Mouse (Mus musculus) forebrain, embryonic 13.5 days (tissue): ENCODE data around the gene Msx3. TPM values are rescaled to one million over a fixed set of nuclear protein-coding genes. Genes with fewer than 3 reads are reported as not detected.

Experiments
- ATAC-seq: fragments of 200-750 bp; cut with Nextera tagmentation; 2 replicates; pipeline ENCODE4 v1.8.0; 2017
- H3K27ac ChIP-seq: fragments of 300-500 bp; sonication (generic); 2 replicates; pipeline ENCODE4 v1.5.1; 2015; ENCODE audit warnings: inconsistent platforms, mild to moderate bottlenecking, moderate library complexity
- H3K27me3 ChIP-seq: fragments of 300-500 bp; sonication (generic); 2 replicates; pipeline ENCODE4 v1.6.1; 2015; ENCODE audit warnings: mild to moderate bottlenecking, inconsistent platforms
- H3K36me3 ChIP-seq: fragments of 300-500 bp; sonication (generic); 2 replicates; pipeline ENCODE4 v1.6.1; 2015; ENCODE audit warnings: mild to moderate bottlenecking, inconsistent platforms; ENCODE audit not compliant: poor library complexity, severe bottlenecking
- H3K4me1 ChIP-seq: fragments of 300-500 bp; sonication (generic); 2 replicates; pipeline ENCODE4 v1.6.1; 2015; ENCODE audit warnings: inconsistent platforms
- H3K4me2 ChIP-seq: fragments of 300-500 bp; sonication (generic); 2 replicates; pipeline ENCODE4 v1.6.1; 2015; ENCODE audit warnings: inconsistent platforms, mild to moderate bottlenecking, moderate library complexity
- H3K4me3 ChIP-seq: fragments of 300-500 bp; sonication (generic); 2 replicates; pipeline ENCODE4 v1.5.1; 2015; ENCODE audit warnings: mild to moderate bottlenecking, inconsistent platforms
- H3K9ac ChIP-seq: fragments of 300-500 bp; sonication (generic); 2 replicates; pipeline ENCODE4 v1.6.1; 2015; ENCODE audit warnings: mild to moderate bottlenecking, inconsistent platforms
- H3K9me3 ChIP-seq: fragments of 300-500 bp; sonication (generic); replicated peaks from 2 replicates; pipeline ENCODE4 v1.6.1; 2016; ENCODE audit warnings: inconsistent platforms
- WGBS: fragments of 180-500 bp; shearing (Covaris S2); methylation state at CpG from one replicate; pipeline ENCODE4 v1.1.7; 2015; 5-methylcytosine and 5-hydroxymethylcytosine counted together
- polyA plus RNA-seq: library from polyadenylated mRNA; unstranded; fragments of >200 nt; fragmentation: Nextera tagmentation; extraction: Ambion mirVana; gene quantifications from 2 replicates; pipeline ENCODE4 v1.2.1, GENCODE M21; 2015

The Msx3 gene
- polyA plus RNA-seq, 1 experiment from 2014 or later, result 2.0 TPM

- no peaks in the 10 kb centered on the region for H3K9me3 ChIP-seq
- no peaks in the 10 kb centered on the region for H3K27me3 ChIP-seq
- H3K4me2 ChIP-seq, result no peak overlapping the region
- no peaks in the 10 kb centered on the region for H3K4me1 ChIP-seq
- no peak for ATAC-seq
- WGBS, result 92% methylated on average over 9 of the region's 9 CpGs
- peaks cover 76% of the 10 kb centered on the region for H3K36me3 ChIP-seq
- H3K9ac ChIP-seq, result no peak overlapping the region
- no peak overlapping the region for H3K4me3 ChIP-seq
- no peak overlapping the region for H3K27ac ChIP-seq
Observed at GRCm38 (mm10) chr7:140006861-140007611, 41.9 kb downstream of the Msx3 start.

DNA sequence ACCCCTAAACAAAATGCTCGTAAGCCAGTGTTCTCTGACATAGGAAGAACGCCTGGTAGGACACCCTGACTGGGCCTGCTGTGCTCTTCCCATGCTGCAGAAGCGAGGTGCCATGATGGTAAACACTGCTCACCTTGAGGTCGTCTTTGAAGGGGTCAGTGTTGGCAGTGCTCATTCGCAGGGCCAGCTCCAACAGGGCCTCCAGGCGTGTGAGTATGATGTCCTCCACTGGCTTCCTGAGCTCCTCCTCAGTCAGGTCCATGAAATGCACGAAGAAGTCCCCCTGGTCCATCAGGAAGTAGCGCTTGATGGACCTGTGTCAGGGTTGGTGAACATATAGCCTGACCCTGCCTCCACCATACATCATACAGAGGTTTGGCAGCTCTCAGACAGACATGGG is 44.2 kb downstream of the Msx3 start:
- ATAC-seq, result no peak
- Histone ChIP-seq H3K27ac (no peak overlapping the region), H3K4me3 (no peak overlapping the region), H3K9ac (no peak overlapping the region), H3K4me1 (no peaks in the 10 kb centered on the region), H3K27me3 (no peaks in the 10 kb centered on the region), H3K36me3 (peaks cover 85% of the 10 kb centered on the region), H3K4me2 (no peak overlapping the region), H3K9me3 (no peaks in the 10 kb centered on the region)
- WGBS, result 89% methylated on average over 8 of the region's 8 CpGs

GRCm38 (mm10) chr7:140001086-140001740 is 47.7 kb downstream of the Msx3 start:
- H3K36me3 ChIP-seq, result peaks cover 96% of the 10 kb centered on the region
- no peaks in the 10 kb centered on the region for H3K27me3 ChIP-seq
- no peak overlapping the region for H3K9ac ChIP-seq
- no peak overlapping the region for H3K4me2 ChIP-seq
- no peak overlapping the region for H3K27ac ChIP-seq
- H3K4me3 ChIP-seq, result no peak overlapping the region
- ATAC-seq, result no peak
- H3K9me3 ChIP-seq, result no peaks in the 10 kb centered on the region
- no peaks in the 10 kb centered on the region for H3K4me1 ChIP-seq
- 45% methylated on average over 12 of the region's 12 CpGs for WGBS

DNA sequence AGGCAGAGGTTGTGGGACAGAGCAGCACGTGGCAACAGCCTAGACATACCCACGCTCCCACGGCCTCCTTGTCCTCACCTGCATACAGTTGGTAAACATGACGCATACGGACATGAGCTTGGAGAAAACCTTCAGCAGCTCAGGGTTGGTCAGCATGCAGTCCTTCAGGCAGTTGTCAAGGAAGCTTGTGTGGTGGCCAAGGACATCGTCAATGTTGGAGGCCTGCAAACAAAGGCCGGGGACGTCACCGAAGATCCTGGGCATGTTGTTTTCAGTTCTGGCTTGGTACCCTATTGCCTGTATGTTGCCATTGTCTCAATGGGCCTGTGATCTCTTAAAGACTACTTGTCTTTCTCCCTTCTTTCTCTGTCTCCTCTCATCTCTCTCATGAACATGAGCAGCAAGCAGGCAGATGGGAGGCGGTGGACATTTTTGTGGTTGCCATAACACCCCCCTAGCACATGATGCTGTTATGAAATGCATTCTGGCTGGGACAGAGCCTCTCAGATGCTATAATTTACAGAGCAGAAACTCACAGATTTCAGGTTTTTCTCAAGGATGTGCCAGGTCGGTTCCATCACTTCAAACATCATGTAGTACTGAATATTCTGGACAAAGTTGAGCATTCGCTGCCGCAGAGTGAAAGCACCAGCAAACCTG is 50.1 kb downstream of the Msx3 start:
- no peak for ATAC-seq
- H3K4me2 ChIP-seq, result no peak overlapping the region
- no peaks in the 10 kb centered on the region for H3K9me3 ChIP-seq
- H3K27me3 ChIP-seq, result no peaks in the 10 kb centered on the region
- H3K4me3 ChIP-seq, result no peak overlapping the region
- H3K9ac ChIP-seq, result no peak overlapping the region
- no peaks in the 10 kb centered on the region for H3K4me1 ChIP-seq
- WGBS, result 95% methylated on average over 13 of the region's 13 CpGs
- H3K36me3 ChIP-seq, result peaks cover 86% of the 10 kb centered on the region
- no peak overlapping the region for H3K27ac ChIP-seq

Other genes with a start within 250 kb of the Msx3 start
- 12.7 and 13.7 TPM in 2 replicates for gene Adgra1, start 214.9 kb downstream of the Msx3 start, polyA plus RNA-seq
- 2.1 and 3.1 TPM in 2 replicates for gene Kndc1, start 154.4 kb downstream of the Msx3 start, polyA plus RNA-seq
- not detected in 2 replicates for gene Utf1, start 105.3 kb downstream of the Msx3 start, polyA plus RNA-seq
- 0.50 and 1.2 TPM in 2 replicates for gene 6430531B16Rik, start 70.3 kb downstream of the Msx3 start, polyA plus RNA-seq
- 3.9 and 4.3 TPM in 2 replicates for gene Adam8, start 56.5 kb downstream of the Msx3 start, polyA plus RNA-seq
- gene Zfp511, start 12.7 kb downstream of the Msx3 start, polyA plus RNA-seq, result 52.2 and 53.7 TPM in 2 replicates
- gene Tubgcp2, start 12.4 kb downstream of the Msx3 start, polyA plus RNA-seq, result 69.6 and 74.7 TPM in 2 replicates
- 46.4 and 58.4 TPM in 2 replicates for gene Caly, start 33.5 kb upstream of the Msx3 start, polyA plus RNA-seq
- not detected in 2 replicates for gene Prap1, start 44.3 kb upstream of the Msx3 start, polyA plus RNA-seq
- 19.3 and 19.6 TPM in 2 replicates for gene Fuom, start 53.4 kb upstream of the Msx3 start, polyA plus RNA-seq
- 7.5 and 9.7 TPM in 2 replicates for gene Paox, start 66.7 kb upstream of the Msx3 start, polyA plus RNA-seq
- gene Echs1, start 67.4 kb upstream of the Msx3 start, polyA plus RNA-seq, result 126 and 128 TPM in 2 replicates
- 35.3 and 38.7 TPM in 2 replicates for gene Mtg1, start 88.5 kb upstream of the Msx3 start, polyA plus RNA-seq
- gene Sprn, start 105.8 kb upstream of the Msx3 start, polyA plus RNA-seq, result 3.3 and 5.3 TPM in 2 replicates
- not detected in 2 replicates for gene Olfr522, start 115.7 kb upstream of the Msx3 start, polyA plus RNA-seq
- not detected in 2 replicates for gene Olfr523, start 124.1 kb upstream of the Msx3 start, polyA plus RNA-seq
- gene Olfr524, start 156.9 kb upstream of the Msx3 start, polyA plus RNA-seq, result not detected in 2 replicates
- not detected in 2 replicates for gene Cd163l1, start 169.2 kb upstream of the Msx3 start, polyA plus RNA-seq
- gene 5830411N06Rik, start 198.2 kb upstream of the Msx3 start, polyA plus RNA-seq, result not detected in 2 replicates